Mouse (Mus musculus) limb, embryonic 12.5 days (tissue): ENCODE results near the gene Pappa. TPM values are rescaled to one million over a fixed set of nuclear protein-coding genes. Genes with fewer than 3 reads are reported as not detected.

Source experiments
- ATAC-seq: fragments of 200-750 bp; cut with Nextera tagmentation; 2 replicates; pipeline ENCODE4 v1.8.0; 2017; ENCODE audit warnings: low read depth, moderate TSS enrichment; ENCODE audit not compliant: insufficient number of reproducible peaks, insufficient read depth, low FRiP score, low TSS enrichment
- H3K27ac ChIP-seq: fragments of 300-500 bp; sonication (generic); 2 replicates; pipeline ENCODE4 v1.5.1; 2016; ENCODE audit warnings: mild to moderate bottlenecking, moderate library complexity
- H3K27me3 ChIP-seq: fragments of 300-500 bp; sonication (generic); 2 replicates; pipeline ENCODE4 v1.6.1; 2016; ENCODE audit warnings: mild to moderate bottlenecking, moderate library complexity
- H3K36me3 ChIP-seq: fragments of 300-500 bp; sonication (generic); 2 replicates; pipeline ENCODE4 v1.6.1; 2016; ENCODE audit warnings: mild to moderate bottlenecking, moderate library complexity
- H3K4me1 ChIP-seq: fragments of 300-500 bp; sonication (generic); replicated peaks from 2 replicates; pipeline ENCODE4 v1.6.1; 2016
- H3K4me2 ChIP-seq: fragments of 300-500 bp; sonication (generic); 2 replicates; pipeline ENCODE4 v1.6.1; 2016; ENCODE audit warnings: mild to moderate bottlenecking, moderate library complexity
- H3K4me3 ChIP-seq: fragments of 300-500 bp; sonication (generic); replicated peaks from 2 replicates; pipeline ENCODE4 v1.5.1; 2016; ENCODE audit warnings: mild to moderate bottlenecking
- H3K9ac ChIP-seq: fragments of 300-500 bp; sonication (generic); replicated peaks from 2 replicates; pipeline ENCODE4 v1.6.1; 2016; ENCODE audit warnings: mild to moderate bottlenecking, moderate library complexity
- H3K9me3 ChIP-seq: fragments of 300-500 bp; sonication (generic); 2 replicates; pipeline ENCODE4 v1.6.1; 2016; ENCODE audit warnings: mild to moderate bottlenecking, moderate library complexity
- WGBS: fragments of 180-500 bp; shearing (Covaris S2); methylation state at CpG from one replicate; pipeline ENCODE4 v1.1.7; 2016; 5-methylcytosine and 5-hydroxymethylcytosine counted together
- polyA plus RNA-seq: library from polyadenylated mRNA; unstranded; fragments of >200 nt; fragmentation: Nextera tagmentation; extraction: Ambion mirVana; gene quantifications from 2 replicates; pipeline ENCODE4 v1.2.1, GENCODE M21; 2016

The Pappa gene
- polyA plus RNA-seq, 1 experiment from 2014 or later = 1.1 TPM

- no peak overlapping the region for H3K9ac ChIP-seq
- no peaks in the 10 kb centered on the region for H3K27me3 ChIP-seq
- peaks cover 14% of the 10 kb centered on the region for H3K4me1 ChIP-seq
- no peak for ATAC-seq
- H3K4me2 ChIP-seq = no peak overlapping the region
- no peaks in the 10 kb centered on the region for H3K9me3 ChIP-seq
- no peak overlapping the region for H3K4me3 ChIP-seq
- peak overlapping the region; percentile 8; the same call in 1 of the 2 replicates for H3K27ac ChIP-seq
- 74% methylated on average over 5 of the region's 5 CpGs for WGBS
- H3K36me3 ChIP-seq = no peaks in the 10 kb centered on the region
Measured at GRCm38 (mm10) chr4:65402286-65402685, 278.3 kb downstream of the Pappa start.

GRCm38 (mm10) chr4:65402836-65403634, 279.1 kb downstream of the Pappa start:
- ATAC-seq = peak; percentile 88

More at GRCm38 (mm10) chr4:65402836-65403634, 279.1 kb downstream of the Pappa start:
- Histone ChIP-seq H3K36me3 (no peaks in the 10 kb centered on the region), H3K4me3 (no peak overlapping the region), H3K9me3 (no peaks in the 10 kb centered on the region), H3K9ac (0 out of 2 replicates have a peak overlapping the region, but pooled peaks have one; percentile 2), H3K4me2 (peak overlapping the region; percentile 18; the same call in 1 of the 2 replicates), H3K27ac (peak overlapping the region; percentile 71), H3K4me1 (peaks cover 14% of the 10 kb centered on the region), H3K27me3 (no peaks in the 10 kb centered on the region)
- WGBS = 35% methylated on average over 6 of the region's 6 CpGs
